Mouse (Mus musculus) T-helper 17 cell (primary cell): ENCODE results near the gene Myo6.

Experiments
- in situ Hi-C, 2 experiments: fragments of 300-600 bp; cut with MboI, MseI; formaldehyde crosslinking; loops; 1 replicate in 1 of 2; 2 replicates in 1 of 2; pipeline ENCODE4 v1.15.1; 2025; ENCODE audit warnings: high pct_unique_total_duplicates in 2 of 2

Myo6 gene

DNA sequence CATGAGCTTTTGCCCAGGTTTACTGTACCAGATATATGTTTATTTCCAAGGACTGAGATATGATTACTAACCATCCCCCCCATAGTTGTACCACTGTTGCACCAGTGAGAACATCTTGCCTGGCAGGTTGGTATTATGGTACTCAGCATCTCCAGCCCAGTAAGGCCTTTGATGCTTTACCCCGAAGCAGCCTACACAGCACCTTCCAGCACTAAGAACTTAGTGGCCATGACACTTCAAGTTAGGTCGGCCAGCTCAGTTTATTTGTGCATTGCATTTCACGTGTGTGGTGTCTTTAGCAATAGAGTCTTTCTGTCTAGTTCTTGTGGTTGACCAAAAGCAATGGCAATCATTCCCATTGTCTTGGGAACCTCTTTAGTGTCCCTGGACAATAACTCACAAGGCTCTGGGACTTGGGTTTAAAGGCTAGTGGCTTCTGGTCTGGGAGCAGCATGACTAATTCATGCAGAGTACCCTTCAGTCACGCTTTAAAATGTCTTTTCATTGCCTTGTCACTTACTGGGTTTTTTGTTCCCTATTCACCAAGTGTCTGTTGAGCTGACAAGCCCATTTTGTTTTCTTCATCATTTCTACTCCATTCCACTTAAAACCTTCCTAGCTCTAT is 69.1 kb downstream of the Myo6 start:
- in situ Hi-C loops = loop anchor here in 1 of 2 experiments (25.0 kb wide), 1 partner anchor 1422 kb away; no protein-coding TSS in a partner anchor

DNA sequence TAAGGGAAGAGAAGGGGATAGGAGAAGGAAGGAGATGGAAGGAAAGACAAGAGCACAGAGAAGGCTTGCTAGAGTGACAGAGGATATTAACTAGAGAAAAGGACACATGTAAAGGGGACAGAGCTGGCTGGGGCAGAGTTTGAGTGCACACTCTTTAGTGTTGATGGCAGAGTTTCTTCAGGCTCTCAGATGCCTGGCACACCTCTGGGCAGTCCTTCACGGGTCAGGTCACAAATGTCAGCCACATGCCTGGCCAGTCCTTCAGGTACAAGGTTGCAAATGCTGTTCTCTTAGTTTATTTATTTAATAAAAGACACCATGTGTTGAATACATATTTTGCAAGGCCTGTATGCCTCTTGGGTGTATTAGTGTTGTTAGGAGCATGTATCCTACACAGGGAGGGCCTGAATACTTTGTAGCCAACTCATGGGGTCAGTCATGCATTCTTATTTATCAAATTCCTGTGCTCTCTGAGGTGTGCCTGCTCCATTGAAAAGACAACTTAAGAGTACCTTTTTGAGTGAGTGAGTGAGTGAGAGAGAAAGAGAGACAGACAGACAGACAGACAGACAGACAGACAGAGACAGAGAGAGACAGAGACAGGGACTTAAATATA is 72.5 kb downstream of the Myo6 start:
- in situ Hi-C loops = loop anchor here in 1 of 2 experiments (25.0 kb wide), 1 partner anchor 1425 kb away; no protein-coding TSS in a partner anchor

DNA sequence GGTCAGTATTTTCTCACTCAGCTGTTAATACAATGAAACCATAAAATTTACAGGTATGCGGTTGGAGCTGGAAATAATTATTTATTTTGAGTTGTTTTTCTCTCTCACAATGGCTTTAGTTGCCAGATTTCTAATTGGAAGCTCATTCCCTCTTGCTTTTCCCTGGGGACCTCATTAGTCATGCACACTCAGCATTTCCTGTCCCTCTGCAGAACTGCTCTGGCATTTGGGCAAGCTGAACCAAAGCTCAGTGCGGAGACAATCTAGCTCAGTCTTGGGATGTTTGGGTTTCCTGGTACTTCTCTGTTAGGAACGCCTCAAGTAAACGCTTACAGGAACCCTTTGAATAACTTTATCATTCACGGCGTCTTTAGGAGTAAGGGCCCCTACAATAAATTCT is 76.9 kb downstream of the Myo6 start:
- in situ Hi-C loops = loop anchor here in 1 of 2 experiments (25.0 kb wide), 1 partner anchor 1429 kb away; no protein-coding TSS in a partner anchor

DNA sequence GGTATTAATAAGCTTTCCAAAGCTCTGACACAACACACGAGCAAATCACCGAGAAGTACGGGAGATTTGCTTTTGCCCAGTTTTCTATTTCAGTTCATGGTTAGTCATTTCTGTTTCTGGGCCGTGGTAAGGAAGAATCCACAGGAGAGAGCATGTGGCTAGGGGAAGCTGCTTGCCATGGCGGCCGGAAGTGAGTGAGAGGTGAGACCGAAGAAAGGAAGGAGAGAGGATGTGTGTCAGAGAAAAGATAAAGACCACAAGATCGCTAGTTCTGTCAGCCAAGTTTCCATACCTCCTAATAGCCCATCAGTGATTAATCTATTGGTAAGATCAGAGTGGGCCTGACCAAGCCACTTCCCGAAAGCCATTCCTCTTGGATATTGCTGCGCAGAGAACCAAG is 87.3 kb downstream of the Myo6 start:
- in situ Hi-C loops = no loop called here

DNA sequence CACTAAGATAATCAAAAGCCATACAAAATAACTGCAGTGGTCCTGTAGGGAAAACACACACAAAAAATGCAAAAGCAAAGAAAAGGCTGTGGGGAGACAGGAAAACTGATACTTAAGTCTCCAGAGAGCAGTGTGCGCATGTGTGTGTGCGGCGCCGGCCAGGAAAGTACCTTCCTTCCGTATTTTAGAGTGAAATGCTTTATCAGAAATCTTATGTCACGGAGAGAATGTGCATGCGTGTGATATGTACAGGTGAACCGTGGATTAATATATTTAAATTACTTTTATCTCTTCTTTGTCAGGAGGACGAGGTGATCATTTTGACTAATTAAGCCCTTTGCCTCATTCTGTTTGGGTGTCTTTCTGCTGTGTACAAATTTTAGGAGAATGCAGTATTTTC is 88.4 kb downstream of the Myo6 start:
- in situ Hi-C loops = no loop called here

DNA sequence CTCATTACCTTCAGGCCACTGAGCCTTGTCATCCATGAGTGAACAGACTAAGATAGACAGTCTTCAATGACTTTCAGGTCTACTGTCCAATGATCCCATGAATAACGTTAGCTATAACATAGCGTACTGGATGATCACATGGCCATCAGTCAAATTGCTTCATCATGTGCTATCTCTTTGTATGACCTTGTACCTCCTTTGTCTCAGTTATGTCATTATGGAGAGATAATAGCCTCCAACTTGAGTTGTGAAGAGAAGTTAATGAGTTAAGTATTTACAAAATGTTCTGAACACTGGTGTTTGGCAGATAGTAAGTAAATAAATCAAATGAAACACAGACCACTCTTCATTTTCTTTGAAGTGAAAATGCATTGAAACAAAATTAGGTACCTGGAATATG is 91.7 kb downstream of the Myo6 start:
- in situ Hi-C loops = no loop called here

DNA sequence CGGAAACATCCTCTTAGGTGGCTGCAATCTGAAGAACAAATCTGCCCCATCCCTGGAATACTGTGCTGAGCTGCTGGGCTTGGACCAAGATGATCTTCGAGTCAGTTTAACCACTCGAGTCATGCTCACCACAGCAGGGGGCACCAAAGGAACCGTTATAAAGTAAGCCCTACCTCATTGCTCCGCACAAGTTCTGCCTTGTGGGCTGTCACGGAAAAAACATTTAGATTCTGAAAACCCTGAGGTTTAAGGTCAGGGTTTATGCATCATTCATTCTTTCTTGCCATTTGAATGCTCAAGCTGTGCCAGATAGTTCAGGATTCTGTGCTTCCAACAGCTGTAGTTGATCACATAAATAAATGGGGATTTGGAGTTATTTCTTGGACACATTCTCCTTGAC is 93.6 kb downstream of the Myo6 start:
- in situ Hi-C loops = no loop called here

DNA sequence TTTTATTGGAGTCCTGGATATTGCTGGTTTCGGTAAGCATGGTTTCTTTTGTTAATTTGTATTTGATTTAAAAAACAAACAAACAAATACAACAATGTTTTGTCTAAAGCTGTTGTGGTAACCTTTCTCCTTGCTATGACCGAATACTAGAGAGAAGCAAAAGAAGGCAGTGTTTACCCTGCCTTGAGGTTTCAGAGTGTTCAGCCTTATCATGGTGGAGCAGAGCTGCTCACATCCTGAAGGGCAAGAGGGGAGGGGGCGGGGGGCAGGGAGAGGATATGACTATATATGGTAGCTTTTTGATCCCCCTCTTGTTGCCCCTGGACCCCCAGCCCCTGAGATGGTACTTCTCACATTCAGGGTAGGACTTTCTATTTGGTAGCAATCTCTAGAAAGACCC is 96.1 kb downstream of the Myo6 start:
- in situ Hi-C loops = no loop called here

DNA sequence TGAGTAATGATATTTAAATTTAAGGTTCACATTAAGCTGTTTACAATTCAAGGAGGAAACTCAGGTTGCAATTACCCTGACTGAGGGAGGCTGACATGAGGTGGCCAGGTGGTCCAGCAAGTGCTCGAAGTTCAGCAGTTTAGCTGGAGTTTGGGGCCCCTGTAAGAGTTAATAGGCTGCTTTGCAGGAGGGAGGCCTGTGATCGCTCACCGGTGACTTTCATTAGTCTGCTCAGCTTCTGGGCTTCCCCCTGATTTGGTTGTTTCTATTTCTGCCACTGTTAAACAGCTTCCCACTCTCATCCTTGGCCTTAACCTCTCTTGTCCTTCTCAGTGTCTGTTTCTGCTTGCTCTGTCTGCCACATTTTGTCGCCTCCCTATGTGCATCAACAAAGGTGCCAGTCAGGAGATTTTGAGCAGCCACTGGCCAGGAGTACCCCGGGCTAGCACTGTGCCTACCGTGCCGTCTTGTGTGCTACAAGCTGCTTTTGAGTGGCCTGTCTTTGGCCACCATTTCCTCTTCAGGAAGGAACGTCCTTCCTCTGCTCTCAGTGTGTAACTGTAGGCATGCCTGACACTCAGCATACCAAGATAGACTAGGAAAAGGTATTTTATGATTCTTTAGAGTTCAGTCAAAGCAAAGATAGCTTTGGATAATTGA is 97.7 kb downstream of the Myo6 start:
- in situ Hi-C loops = no loop called here

DNA sequence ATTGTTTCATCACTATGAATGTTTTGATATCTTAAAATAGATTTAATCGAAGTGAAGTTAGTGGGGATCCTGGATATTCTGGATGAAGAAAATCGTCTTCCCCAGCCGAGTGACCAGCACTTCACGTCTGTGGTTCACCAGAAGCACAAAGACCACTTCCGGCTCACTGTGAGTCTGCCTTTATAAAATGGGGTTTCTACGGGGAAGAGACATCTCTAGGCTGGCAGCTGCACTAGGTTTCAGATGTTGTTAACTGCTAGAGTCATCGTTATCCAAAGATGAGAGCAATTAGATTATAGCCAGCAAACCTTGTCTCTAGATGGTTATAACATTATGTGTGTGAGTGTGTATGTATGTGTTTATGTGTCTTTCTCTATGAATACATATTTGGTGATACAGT is 101.3 kb downstream of the Myo6 start:
- in situ Hi-C loops = loop anchor here in 1 of 2 experiments (5.0 kb wide), 1 partner anchor 46 kb away; no protein-coding TSS in a partner anchor

DNA sequence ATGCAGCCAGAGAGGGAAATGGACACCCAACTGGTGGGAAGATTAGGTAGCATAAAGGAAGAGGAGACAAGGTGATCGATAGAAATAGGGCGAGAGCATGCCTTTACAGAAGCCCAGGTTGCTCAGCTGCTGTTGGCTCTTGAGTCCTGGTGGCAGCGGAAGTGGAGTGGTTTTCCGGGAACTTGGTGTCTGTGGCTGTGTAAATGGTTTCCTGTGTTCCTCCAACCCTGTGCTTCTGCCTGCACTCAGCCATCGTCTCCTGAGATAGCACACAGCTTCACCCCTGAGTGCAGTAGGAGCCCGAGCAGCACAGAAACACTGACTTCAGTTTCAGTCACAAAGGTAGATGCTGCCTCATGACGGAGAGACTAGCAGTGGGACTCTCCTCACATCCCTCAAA is 101.7 kb downstream of the Myo6 start:
- in situ Hi-C loops = loop anchor here in 1 of 2 experiments (5.0 kb wide), 1 partner anchor 46 kb away; no protein-coding TSS in a partner anchor

DNA sequence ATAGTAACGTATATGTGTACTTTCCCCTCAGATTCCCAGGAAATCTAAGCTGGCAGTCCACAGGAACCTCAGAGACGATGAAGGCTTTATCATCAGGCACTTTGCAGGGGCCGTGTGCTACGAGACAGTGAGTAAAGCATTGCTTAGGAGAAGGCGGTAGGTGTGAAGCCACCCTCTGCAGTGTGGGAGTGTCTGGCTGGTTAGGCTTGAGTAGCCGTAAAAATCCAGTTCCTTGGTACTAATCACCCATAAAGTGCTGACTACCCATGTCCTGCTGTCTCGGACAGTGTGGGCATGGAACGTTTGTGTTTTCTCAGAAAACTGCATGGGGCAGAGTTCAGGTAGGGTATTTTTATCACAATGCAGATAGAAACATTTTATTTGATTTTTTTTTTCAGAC is 104.8 kb downstream of the Myo6 start:
- in situ Hi-C loops = loop anchor here in 1 of 2 experiments (5.0 kb wide), 1 partner anchor 43 kb away; no protein-coding TSS in a partner anchor

DNA sequence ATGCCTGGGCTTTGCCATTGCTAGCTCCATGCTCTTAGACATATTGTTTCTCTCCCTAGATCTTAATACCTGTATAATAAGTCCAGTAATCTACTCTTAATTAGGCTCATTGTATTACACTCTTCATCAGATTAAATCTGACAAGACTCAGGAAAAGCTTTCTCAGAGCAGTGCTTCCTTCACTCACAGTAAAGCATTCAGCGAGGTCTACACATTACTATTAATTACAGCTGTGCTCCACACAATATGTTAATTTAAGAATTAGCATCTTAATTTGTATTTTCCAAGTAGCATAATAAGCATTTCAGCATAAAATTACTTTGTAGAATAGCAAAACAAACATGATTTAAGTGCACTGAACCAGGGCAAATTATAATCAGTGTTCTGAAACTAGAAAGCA is 108.1 kb downstream of the Myo6 start:
- in situ Hi-C loops = no loop called here

DNA sequence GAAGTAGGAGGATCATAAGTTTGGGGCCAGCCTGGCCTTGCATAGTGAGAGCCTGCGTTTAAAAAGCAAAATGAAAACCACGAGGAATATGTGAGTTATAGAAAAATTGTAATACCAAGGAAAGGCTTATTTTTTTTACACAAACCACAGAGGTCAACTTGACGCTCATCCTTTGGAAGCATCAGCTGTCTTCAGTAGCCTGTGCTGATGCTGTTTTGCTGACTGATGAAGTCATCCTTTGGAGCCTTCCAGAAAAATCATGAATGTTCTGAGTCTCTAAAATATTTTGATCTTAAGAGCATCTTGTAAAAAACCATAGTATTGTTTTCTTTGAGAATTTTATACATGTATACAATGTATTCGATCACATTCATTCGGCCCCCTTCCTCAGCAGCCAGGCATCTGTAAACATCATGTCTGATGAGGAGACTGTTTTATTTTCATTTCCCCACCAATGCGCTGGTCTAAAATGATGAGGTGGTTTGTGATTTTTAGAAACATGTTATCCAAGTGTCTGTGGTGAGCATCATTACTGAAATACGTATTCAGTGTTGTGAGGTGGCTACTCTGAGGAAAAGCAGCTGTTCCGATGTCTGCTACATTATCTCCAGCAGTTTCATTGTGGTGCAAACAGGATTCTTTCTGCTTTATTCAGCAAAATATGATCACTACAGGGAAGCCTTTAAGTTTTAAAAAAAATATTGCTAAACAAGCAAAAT is 110.4 kb downstream of the Myo6 start:
- in situ Hi-C loops = no loop called here

DNA sequence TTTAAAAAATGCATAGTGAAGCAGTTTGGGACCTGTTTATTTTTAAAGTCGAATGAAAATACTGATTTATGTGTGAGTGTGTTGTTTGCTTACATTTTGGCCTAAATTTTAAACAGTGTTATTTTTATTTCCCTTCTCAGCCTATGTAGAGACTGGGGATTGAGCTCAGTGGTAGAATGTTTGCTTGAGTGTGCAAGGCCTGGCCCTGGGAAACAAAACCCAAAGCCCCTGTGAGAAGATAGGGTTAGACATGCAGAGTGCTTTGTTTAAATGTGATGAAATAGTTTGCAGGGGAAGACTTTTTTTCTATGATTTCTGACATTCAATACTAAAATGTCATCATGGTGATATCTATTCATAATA is 110.9 kb downstream of the Myo6 start:
- in situ Hi-C loops = no loop called here

DNA sequence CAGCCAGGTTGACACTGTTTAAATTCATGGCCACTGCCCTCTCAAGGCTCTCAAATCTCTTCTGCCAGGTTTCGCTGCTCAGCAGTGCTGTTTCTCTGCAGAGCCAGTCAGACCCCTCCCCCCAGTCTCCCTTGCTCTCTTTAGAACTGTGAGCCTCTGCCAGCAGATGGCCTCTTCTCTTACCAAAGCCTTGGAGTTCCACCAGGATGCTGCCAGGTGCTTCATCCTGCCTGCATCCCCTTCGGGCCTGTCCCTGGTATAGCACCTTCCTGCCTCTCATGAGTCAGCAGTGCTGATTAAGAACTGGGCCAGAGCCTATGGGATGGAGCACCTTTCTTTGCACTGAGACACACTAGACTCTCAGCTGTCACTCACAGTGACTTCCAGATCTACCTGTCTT is 112.3 kb downstream of the Myo6 start:
- in situ Hi-C loops = no loop called here

DNA sequence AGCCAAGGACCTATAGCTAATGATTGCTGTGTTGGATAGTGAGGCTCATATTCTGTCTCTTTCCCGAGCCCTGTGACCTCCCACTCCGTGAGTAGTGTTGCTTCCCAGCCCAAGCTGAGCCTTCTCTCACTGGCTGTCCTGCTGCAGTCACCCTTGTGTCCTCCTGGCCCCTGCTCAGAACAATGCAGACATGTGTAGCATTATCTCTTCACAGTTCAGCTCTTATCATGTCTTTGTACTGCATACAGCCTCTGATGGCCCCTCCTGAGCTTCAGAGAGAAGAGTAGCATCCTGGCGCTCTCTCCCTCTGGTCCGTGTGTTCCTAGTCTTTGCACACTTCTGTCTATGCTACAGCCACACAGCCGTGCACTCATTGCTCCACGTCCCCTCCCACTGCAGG is 112.9 kb downstream of the Myo6 start:
- in situ Hi-C loops = no loop called here

DNA sequence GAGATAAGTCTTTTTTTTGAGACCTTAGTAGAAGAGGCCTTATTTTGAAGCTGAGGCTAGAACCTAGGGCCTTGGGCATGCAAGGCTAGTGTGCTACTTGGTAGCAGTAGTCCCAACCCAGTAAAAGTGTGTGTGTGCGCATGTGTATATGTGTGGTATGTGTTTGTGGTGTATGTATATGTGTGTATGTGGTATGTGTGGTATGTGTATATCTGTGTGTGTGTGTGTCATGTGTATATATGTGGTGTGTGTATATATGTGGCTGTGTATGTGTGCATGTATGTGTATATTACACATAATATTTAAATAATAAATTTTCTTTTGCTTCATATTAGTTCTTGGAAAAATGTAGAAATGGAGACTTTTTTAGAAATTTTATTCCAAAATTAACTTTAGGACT is 115.9 kb downstream of the Myo6 start:
- in situ Hi-C loops = no loop called here

DNA sequence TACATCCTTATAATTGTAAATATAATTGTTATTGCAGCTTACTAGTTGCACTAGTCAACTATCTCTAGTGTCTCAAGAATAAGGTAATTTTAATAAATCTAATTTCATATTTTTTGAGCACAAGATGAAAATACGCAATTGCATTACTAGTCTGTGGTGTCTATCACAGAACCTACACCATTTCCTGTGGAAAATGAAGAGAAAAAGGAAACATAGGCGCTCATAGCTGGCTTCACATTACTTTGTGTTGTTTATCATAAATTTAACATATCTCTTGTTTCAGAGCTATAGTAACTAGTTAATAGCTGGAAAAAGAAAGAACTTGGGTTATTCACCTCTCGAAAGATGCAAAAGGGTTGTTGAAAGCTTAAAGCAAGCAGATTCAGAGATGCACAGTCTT is 117.6 kb downstream of the Myo6 start:
- in situ Hi-C loops = no loop called here

DNA sequence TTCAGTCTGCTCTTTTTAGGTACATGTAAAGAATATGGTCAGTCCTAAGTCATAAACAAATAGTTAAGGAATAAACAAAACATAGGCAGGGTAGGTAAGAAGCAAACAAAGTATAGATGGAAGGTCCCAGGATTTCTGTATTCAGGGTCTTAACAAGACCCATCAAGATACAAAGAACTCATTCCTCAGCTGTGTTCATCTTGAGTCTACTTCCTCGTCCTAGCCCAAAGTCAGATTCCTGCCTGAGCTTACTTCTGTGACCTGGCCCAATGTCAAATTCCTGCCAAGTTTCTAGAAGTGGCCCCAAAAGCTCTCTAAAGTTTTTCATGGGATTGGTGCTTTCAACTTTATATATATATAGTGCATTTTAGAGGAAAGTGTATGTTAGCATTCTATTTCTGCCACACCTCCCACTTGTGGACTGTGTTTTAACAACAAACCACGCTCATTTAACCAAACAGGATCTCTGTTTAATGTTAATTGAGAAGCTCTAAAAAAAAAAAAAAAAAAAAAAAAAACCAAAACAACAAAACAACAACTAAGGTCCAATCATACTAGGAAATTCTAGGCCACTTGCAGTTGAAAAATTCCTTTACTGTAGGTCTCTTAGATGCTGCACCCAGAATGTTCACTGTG is 119.8 kb downstream of the Myo6 start:
- in situ Hi-C loops = no loop called here

DNA sequence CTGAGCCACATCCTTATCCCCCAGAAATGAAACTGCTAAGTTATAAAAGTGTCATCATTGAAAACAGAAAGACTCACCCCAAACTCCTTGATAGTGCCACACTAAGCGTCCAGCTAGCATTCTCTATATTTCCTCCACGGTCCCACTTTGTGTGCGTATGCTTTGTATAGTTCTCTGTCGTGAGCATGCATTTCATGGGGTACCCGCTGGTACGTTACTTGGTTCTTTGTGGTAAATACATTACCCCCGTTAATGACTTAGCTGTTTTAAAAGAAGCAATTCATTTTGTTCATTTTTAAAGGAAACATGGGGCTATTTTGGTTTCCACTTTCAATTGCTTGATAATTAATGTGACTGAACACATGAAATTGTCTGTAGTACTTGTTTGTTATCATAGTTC is 122.0 kb downstream of the Myo6 start:
- in situ Hi-C loops = no loop called here
